Mouse (Mus musculus) myocyte (in vitro differentiated cells): ENCODE data around the gene Syt12. TPM values are rescaled to one million over a fixed set of nuclear protein-coding genes. Genes with fewer than 3 reads are reported as not detected.

Experiments used
- H3K27me3 ChIP-seq: one replicate; pipeline ENCODE4 v1.6.1; 2011; ENCODE audit not compliant: control insufficient read depth, insufficient read depth, insufficient read length
- H3K36me3 ChIP-seq: one replicate; pipeline ENCODE4 v1.6.1; 2011; ENCODE audit not compliant: control insufficient read depth, insufficient read depth
- H3K4me2 ChIP-seq: one replicate; pipeline ENCODE4 v1.6.1; 2011; ENCODE audit warnings: low read depth, control low read depth
- H3K4me3 ChIP-seq: one replicate; pipeline ENCODE4 v1.5.1; 2011; ENCODE audit warnings: mild to moderate bottlenecking, control low read depth, moderate library complexity
- H3K79me2 ChIP-seq: one replicate; pipeline ENCODE4 v1.6.1; 2011; ENCODE audit not compliant: control insufficient read depth, insufficient read depth
- H3ac ChIP-seq: one replicate; pipeline ENCODE4 v1.6.1; 2011; ENCODE audit not compliant: control insufficient read depth, insufficient read length
- CEBPB ChIP-seq: IDR thresholded peaks from 2 replicates; pipeline ENCODE4 v1.6.1; 2011; ENCODE audit warnings: mild to moderate bottlenecking, moderate library complexity; ENCODE audit not compliant: poor library complexity, insufficient read depth, severe bottlenecking
- E2F4 ChIP-seq: IDR thresholded peaks from one replicate; pipeline ENCODE4 v1.6.1; 2011; ENCODE audit warnings: mild to moderate bottlenecking, control low read depth, moderate library complexity; ENCODE audit not compliant: insufficient read depth
- MAX ChIP-seq: IDR thresholded peaks from one replicate; pipeline ENCODE4 v1.6.1; 2011; ENCODE audit warnings: low read depth, mild to moderate bottlenecking, control low read depth
- MYOD1 ChIP-seq, 3 experiments: IDR thresholded peaks; one replicate each; pipeline ENCODE4 v1.6.1; 2011; ENCODE audit warnings: control low read depth in 2 of 3, low read depth in 2 of 3, mild to moderate bottlenecking in 2 of 3, moderate library complexity in 1 of 3; ENCODE audit not compliant: insufficient read length in 2 of 3, control insufficient read depth in 1 of 3
- MYOG ChIP-seq, 3 experiments: IDR thresholded peaks; one replicate each; pipeline ENCODE4 v1.6.1; 2011; ENCODE audit warnings: control low read depth in 2 of 3, low read depth in 2 of 3, mild to moderate bottlenecking in 2 of 3; ENCODE audit not compliant: insufficient read length in 2 of 3, control insufficient read depth in 1 of 3, insufficient read depth in 1 of 3
- POLR2A ChIP-seq: IDR thresholded peaks from one replicate; pipeline ENCODE4 v1.6.1; 2011; ENCODE audit warnings: low read depth, mild to moderate bottlenecking, control low read depth, moderate library complexity; ENCODE audit not compliant: insufficient read length
- POLR2AphosphoS2 ChIP-seq: IDR thresholded peaks from one replicate; pipeline ENCODE4 v1.6.1; 2011; ENCODE audit warnings: low read depth, control low read depth; ENCODE audit not compliant: insufficient read length
- REST ChIP-seq: IDR thresholded peaks from one replicate; pipeline ENCODE4 v1.6.1; 2011; ENCODE audit warnings: mild to moderate bottlenecking, control low read depth, moderate library complexity; ENCODE audit not compliant: insufficient read depth, insufficient read length
- SRF ChIP-seq: IDR thresholded peaks from one replicate; pipeline ENCODE4 v1.6.1; 2011; ENCODE audit warnings: low read depth; ENCODE audit not compliant: control insufficient read depth, insufficient read length
- TCF12 ChIP-seq: IDR thresholded peaks from one replicate; pipeline ENCODE4 v1.6.1; 2011; ENCODE audit warnings: mild to moderate bottlenecking, control low read depth; ENCODE audit not compliant: poor library complexity, insufficient read depth, severe bottlenecking
- TCF3 ChIP-seq: IDR thresholded peaks from one replicate; pipeline ENCODE4 v1.6.1; 2011; ENCODE audit warnings: low read depth, control low read depth; ENCODE audit not compliant: insufficient read length
- USF1 ChIP-seq: IDR thresholded peaks from one replicate; pipeline ENCODE4 v1.6.1; 2011; ENCODE audit warnings: low read depth, mild to moderate bottlenecking, control low read depth, moderate library complexity
- polyA plus RNA-seq: library from polyadenylated mRNA; unstranded; fragments of >200 nt; fragmentation: generic; extraction: Trizol; gene quantifications from one replicate; pipeline ENCODE4 v1.2.1, GENCODE M21; 2012; ENCODE audit warnings: missing spikeins

Gene Syt12
- polyA plus RNA-seq, 1 experiment = 22.3 TPM

DNA sequence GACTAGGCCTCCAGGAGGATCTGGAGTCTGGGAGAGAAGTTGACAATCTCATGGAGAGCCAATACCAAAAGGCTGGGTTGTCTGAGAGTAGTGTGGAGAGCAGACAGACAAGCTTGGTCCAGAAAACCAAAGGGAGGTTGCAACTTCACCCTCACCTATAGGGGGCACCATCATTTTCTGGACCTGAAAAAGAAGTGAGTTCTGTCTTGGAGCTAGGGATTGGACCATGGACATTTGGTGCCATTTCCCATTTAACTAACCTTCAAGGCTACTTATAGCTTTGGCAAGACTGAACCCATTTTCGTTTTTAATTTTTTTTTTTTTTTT, 906 bp upstream of the Syt12 start:
- H3K36me3 ChIP-seq = no peaks in the 10 kb centered on the region
- TF ChIP-seq USF1 (no peak), TCF3 (no peak), SRF (no peak), TCF12 (no peak), POLR2AphosphoS2 (no peak), E2F4 (no peak), MYOD1 (IDR thresholded peaks at IDR 0.05; ENCODE audit: control insufficient read depth in 1 of 3, insufficient read length in 2 of 3, low read depth in 2 of 3) (no peak)
- no peaks in the 10 kb centered on the region for H3K79me2 ChIP-seq
- no peaks in the 10 kb centered on the region for H3K27me3 ChIP-seq
- H3K4me3 ChIP-seq = no peak overlapping the region
- H3ac ChIP-seq = no peak overlapping the region
- H3K4me2 ChIP-seq = peak overlapping the region; percentile 79

DNA sequence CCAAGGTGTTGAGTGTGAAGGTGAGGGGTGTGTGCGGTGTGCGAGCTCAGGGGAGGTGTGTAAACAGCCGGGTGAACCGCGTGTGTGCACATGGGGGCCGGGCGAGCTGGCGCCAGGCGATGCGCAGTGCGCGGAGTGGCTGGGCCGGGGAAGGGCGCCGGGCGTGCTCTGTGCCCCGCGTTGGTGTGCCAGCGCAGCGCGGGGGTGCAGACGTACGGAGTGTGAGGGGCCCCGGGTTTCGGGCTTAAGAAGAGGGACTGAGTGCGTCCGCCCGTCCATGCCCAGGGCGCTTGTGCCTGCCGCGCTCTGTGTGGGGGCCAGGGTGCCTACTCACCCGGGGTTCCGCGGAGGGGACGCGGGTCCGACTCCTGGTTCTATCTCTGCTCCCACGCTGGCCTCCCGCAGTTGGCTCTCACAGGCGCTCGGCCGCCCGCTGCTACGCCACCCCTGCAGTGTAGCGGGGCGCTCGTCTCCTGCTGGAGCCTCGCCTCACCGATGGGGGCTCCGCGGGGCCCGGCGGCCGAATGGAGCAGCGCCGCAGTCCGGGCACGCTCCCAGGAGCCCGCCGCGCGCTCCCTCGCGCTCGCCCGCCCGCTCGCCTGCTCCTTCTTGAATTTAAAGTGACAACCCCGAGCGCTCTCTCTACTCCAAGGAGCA, 518 bp downstream of the Syt12 start:
- H3K79me2 ChIP-seq = no peaks in the 10 kb centered on the region
- peak overlapping the region; percentile 48 for H3ac ChIP-seq
- TF ChIP-seq POLR2AphosphoS2 (no peak), MYOG (IDR thresholded peaks at IDR 0.05; ENCODE audit: control insufficient read depth in 1 of 3, insufficient read depth in 1 of 3, insufficient read length in 2 of 3, low read depth in 2 of 3) (peak in 2 of 3 experiments; percentile 2), POLR2A (peak; percentile 8), MYOD1 (IDR thresholded peaks at IDR 0.05; ENCODE audit: control insufficient read depth in 1 of 3, insufficient read length in 2 of 3, low read depth in 2 of 3) (peak in 1 of 3 experiments; percentile 28)
- peak overlapping the region; percentile 37 for H3K4me3 ChIP-seq
- peak overlapping the region; percentile 79 for H3K4me2 ChIP-seq
- no peaks in the 10 kb centered on the region for H3K36me3 ChIP-seq
- no peaks in the 10 kb centered on the region for H3K27me3 ChIP-seq

DNA sequence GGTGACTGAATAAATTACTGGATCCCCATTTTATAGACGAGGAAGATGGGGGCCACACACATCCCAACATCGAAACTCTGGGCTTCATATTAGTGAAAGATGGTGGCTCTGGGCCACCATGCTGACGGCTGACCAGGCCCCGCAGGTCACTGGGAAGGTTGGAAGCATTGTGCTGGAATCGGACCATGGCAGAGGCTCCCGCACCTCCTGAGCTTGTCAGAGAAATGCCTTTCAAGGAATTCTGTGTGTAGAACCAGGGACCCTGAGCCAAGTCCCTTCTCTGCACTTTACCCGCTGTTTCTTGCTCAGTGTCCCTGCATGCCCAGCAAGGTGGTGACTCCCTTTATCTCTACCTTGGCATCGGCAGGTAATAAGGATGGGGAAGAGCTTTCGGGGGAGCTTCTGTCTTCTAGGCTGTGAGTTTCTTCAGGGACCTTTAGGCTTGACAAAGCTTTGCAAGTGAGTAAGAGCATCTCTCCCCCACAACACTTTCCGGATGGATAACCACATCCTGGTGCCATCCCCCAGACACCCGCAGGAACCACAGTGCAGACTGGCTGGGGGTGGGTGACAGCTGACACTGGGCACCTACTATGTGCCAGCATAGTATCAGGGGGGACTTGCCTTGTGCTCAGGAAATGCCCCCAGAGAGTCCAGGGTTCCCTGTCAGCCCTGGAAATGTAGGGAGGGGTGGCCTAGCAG, 1.9 kb downstream of the Syt12 start:
- Histone ChIP-seq H3K79me2 (no peaks in the 10 kb centered on the region), H3K4me3 (peak overlapping the region; percentile 37), H3K27me3 (no peaks in the 10 kb centered on the region), H3K36me3 (no peaks in the 10 kb centered on the region), H3K4me2 (peak overlapping the region; percentile 79), H3ac (no peak overlapping the region)
- TF ChIP-seq E2F4 (no peak), POLR2AphosphoS2 (no peak), TCF12 (no peak), TCF3 (no peak), MYOD1 (IDR thresholded peaks at IDR 0.05; ENCODE audit: control insufficient read depth in 1 of 3, insufficient read length in 2 of 3, low read depth in 2 of 3) (peak in 2 of 3 experiments; percentile 58 to 95), SRF (no peak), CEBPB (no peak), MYOG (IDR thresholded peaks at IDR 0.05; ENCODE audit: control insufficient read depth in 1 of 3, insufficient read depth in 1 of 3, insufficient read length in 2 of 3, low read depth in 2 of 3) (peak in 2 of 3 experiments; percentile 40 to 84), USF1 (no peak)

DNA sequence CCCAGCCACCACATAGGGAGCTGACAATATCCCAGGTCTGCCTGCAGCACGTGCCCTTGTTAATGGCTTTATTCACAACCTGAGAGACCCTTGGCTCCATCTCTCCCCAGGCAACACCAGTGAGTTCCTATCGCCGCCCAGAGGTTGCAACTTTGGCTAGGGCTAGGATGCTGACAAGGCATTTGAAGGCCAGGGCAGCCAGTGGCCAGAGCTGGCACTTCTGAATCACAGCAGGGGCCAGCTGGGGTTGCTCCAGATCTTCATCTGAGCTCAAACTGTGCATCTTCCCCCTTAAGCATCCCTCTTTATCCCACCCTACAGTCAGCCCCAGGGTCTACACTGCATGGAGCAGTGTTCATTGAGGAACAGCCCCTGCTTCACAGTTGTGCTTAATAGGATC, 2.5 kb downstream of the Syt12 start:
- H3K79me2 ChIP-seq = no peaks in the 10 kb centered on the region
- H3K27me3 ChIP-seq = no peaks in the 10 kb centered on the region
- no peak overlapping the region for H3ac ChIP-seq
- no peak overlapping the region for H3K4me3 ChIP-seq
- no peaks in the 10 kb centered on the region for H3K36me3 ChIP-seq
- peak overlapping the region; percentile 79 for H3K4me2 ChIP-seq
- TF ChIP-seq TCF12 (no peak), MAX (no peak), MYOD1 (IDR thresholded peaks at IDR 0.05; ENCODE audit: control insufficient read depth in 1 of 3, insufficient read length in 2 of 3, low read depth in 2 of 3) (no peak), MYOG (IDR thresholded peaks at IDR 0.05; ENCODE audit: control insufficient read depth in 1 of 3, insufficient read depth in 1 of 3, insufficient read length in 2 of 3, low read depth in 2 of 3) (no peak), SRF (no peak), REST (no peak), CEBPB (no peak), TCF3 (no peak), E2F4 (no peak), POLR2AphosphoS2 (no peak), POLR2A (no peak)

DNA sequence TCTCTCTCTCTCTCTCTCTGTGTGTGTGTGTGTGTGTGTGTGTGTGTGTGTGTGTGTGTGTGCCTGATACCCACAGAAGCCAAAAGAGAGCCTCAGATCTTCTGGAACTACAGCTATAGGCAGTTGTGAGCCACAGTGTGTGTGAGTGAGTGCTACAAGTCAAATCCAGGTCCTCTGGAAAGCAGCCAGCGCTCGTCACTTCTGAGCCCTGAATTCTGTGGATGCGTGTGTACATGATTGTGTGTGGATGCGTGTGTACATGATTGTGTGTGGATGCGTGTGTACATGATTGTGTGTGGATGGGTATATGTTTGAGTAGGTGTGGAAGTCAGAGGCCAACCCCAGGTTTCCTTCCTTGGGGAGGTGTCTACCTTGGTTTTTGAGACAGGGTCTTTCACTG, 3.7 kb downstream of the Syt12 start:
- Histone ChIP-seq H3K27me3 (no peaks in the 10 kb centered on the region), H3K4me2 (no peak overlapping the region), H3K79me2 (no peaks in the 10 kb centered on the region), H3K4me3 (no peak overlapping the region), H3ac (no peak overlapping the region), H3K36me3 (no peaks in the 10 kb centered on the region)
- no peak for TF ChIP-seq MYOG (IDR thresholded peaks at IDR 0.05; ENCODE audit: control insufficient read depth in 1 of 3, insufficient read depth in 1 of 3, insufficient read length in 2 of 3, low read depth in 2 of 3)
- TF ChIP-seq TCF12 = no peak
- no peak for TF ChIP-seq CEBPB
- no peak for TF ChIP-seq SRF
- no peak for TF ChIP-seq MAX
- no peak for TF ChIP-seq POLR2A
- no peak for TF ChIP-seq REST
- TF ChIP-seq MYOD1 (IDR thresholded peaks at IDR 0.05; ENCODE audit: control insufficient read depth in 1 of 3, insufficient read length in 2 of 3, low read depth in 2 of 3) = no peak
- no peak for TF ChIP-seq USF1
- no peak for TF ChIP-seq TCF3
- no peak for TF ChIP-seq POLR2AphosphoS2
